Mouse (Mus musculus): ENCODE measurements around the gene Hjurp.
"Not testable (repeated sequence)": the region's sequence is repeated elsewhere in the genome, so short reads cannot be mapped to it uniquely, and the experiment has no call there.

Hjurp gene

DNA sequence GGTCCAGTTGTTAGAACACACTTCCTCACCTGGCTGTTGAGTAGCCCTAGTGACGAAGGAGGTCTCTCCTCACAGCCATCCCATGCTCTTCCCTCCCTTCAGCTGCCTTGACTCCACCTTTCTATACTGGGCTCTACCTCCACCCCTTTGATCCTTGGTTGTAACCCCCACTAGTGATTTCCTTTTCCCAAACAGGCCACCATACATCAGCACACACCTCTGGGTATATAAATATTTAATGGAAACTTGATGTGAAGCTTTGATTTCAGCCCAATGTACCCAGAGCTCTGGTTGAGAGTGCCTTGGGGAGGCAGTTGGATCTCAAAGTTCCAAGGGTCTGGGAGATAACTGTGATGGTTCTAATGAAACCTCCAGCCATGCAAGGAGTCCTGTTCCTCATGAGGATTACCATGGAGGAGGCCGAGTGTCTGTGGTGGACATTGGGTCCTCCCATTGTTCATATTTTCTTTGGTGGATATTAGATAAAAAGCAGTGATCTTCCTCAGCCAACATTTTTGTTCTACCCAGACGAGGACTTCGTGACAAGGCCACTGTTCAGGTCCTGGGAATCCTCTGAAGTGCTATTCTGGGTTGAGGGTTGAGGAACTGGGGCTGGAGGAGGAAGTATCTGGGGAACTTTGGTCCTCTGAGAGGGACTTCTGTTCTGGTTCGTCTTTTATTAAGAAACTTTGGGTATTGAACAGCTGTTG lies 50.6 kb downstream of the Hjurp start, which contains the start of gene Mroh2a:
Gene Mroh2a (plus strand): TSS at position 317 of the 710 bp plus-strand sequence.
- in situ Hi-C loops (cut with MseI, MboI), result no loop called here

DNA sequence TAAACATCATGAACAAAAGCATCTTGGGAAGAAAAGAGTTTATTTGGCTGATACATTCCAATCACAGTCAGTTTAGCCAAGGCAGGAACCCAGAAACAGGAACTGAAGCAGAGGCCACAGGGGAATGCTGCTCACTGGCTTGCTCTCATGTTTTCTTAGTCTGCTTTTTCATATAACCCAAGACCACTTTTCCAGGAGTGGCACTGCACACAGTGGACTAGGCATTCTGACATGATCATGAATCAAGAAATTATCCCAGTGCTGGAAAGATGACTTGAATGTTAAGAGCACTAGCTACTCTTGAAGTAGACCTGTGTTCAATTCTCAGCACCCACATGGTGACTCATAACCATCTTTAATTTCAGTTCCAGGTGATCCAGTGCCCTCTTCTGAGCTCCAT lies 51.7 kb downstream of the Hjurp start:
- in situ Hi-C loops (cut with MseI, MboI), result no loop called here

DNA sequence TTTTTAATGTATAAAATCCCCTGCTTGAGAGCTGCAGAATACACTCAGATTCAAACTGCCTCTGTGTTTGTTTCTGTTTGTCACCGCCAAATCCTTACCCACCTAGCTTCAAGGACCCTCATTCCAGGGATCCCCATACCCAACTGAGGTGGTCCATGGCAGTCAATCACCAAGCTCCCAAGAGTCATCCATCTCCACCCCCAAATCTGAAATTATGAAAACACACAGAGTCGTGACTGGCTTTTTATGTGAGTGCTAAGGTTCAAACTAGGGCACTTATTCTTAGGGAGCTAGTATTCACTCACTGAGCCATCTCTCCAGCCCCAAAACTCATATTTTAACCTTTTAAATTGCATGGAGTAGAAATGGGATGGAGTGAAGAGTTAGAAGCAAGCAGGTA lies 52.1 kb downstream of the Hjurp start:
- in situ Hi-C loops (cut with MseI, MboI), result not testable (repeated sequence)

DNA sequence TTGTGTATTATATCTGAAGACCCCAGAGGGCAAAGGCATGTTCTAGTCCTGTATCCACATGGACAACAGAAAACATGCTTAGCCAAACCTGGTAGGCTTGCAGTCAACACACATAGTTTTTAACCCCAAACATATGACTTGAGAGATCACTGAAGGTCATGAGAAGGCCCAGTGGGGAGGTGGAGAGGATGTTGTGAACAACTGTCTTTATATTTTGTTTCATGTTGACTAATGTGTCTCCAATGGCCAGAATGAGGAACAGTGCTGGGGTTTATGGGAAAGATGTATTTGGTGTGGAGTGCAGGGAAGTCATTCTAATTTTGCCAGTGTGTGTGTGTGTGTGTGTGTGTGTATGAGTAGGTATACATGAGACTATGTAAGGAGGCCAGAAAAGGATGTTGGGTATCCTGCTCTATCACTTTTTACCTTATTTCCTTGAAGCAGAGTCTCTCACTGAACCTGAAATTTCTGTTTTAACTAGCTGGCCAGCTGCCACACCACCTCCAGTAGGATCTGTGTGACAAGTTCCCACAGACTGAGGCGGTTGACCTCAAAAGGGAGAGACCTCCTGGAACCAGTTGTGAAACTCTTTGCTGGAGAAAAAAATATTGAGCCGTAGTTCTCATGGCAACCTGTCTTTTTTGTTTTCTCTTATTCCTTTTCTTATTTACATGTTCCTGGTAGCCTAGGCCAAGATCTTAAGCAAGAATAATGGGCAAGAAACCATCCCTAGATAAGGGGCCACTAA lies 53.2 kb downstream of the Hjurp start:
- in situ Hi-C loops (cut with MseI, MboI), result no loop called here

DNA sequence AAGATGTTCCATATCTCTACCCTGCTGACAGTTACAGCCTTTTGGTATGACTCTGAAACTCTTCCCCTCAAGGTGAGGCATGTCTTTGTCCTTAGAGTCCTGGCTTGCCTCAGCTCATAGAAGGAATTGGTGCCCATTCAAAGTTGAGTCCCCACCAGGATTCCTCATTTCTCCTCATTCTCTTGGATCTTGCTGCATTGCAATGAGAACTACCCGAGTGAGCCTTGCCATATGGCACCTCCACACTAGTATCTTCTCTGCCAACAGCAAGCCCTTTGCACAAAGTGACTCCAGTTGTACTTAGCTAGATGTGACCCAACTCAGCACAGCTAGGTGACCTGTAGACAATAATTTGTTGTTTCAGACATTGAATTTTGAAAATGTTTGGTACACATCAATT lies 53.8 kb downstream of the Hjurp start:
- in situ Hi-C loops (cut with MseI, MboI), result no loop called here

DNA sequence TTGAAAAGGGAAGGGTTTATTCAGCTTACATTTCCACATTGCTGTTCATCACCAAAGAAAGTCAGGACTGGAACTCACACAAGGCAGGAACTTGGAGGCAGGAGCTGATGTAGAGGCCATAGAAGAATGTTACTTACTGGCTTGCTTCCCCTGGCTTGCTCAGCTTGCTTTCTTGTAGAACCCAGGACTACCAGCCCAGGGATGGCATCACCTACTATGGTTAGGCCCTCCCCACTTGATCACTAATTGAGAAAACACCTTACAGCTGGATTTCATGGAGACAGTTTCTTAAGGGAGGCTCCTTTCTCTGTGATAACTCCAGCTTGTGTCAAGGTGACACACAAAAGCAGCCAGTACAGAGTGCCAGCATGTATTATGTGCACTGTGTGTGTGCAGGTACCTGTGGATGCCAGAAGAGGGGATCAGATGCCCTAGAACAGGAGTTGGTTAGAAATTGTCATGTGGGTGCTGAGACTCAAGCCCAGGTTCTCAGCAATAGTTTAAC lies 54.4 kb downstream of the Hjurp start:
- in situ Hi-C loops (cut with MseI, MboI), result not testable (repeated sequence)

DNA sequence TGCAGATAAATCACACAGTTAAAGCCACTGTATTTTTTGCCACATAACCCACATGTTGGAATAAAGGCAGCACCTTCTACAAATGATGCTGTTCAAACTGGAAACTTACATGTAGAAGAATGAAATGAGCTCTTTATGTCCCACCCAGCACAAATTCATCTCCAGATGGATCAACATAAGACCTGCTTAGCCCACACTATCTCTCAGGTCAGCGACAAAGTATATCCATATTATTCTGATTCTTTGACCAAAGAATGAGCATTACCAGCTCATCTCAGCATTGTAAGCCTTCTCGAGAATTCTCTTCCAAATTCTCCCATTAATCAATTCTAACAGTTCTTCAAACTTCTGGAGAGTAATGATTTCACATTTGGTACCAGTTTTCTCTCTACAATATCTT lies 55.2 kb downstream of the Hjurp start:
- in situ Hi-C loops (cut with MseI, MboI), result no loop called here

DNA sequence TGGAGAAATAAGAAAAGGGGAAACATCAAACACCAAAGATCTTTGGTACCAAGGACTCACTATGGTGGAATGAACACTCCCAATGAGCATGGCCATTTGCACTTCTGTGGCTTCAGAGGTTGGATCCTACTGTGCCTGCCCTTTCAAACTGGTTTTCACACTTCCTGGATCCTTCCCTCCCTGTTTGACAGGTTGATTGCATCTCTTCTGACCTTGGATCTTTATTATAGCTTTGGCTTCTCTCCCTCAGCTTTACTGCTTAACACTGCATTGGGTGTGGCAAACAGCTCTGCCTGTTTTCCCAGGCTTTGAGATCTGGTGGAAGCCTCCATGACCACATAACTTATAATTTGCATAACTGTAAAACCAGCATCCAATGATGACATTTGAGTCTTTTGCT lies 57.1 kb downstream of the Hjurp start:
- in situ Hi-C loops (cut with MseI, MboI), result no loop called here

DNA sequence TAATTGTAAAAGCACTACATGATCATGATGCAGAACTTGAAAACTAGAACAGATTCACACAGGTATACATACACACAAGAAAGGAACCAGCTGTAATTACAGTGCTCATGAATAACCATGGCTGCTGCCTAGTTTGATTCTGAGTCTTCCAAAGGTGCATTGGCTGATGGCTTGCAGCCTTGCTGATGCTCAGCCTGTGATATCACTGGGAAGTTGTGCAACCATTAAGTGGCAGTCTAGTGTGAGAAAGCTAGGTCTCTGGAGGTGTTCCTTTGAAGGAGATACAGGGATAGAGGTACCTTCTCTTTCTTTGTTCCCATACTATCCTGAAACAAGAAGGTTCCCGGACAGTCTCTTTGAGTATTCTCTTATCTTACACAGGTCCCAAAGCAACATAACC lies 58.4 kb downstream of the Hjurp start:
- in situ Hi-C loops (cut with MseI, MboI), result no loop called here

DNA sequence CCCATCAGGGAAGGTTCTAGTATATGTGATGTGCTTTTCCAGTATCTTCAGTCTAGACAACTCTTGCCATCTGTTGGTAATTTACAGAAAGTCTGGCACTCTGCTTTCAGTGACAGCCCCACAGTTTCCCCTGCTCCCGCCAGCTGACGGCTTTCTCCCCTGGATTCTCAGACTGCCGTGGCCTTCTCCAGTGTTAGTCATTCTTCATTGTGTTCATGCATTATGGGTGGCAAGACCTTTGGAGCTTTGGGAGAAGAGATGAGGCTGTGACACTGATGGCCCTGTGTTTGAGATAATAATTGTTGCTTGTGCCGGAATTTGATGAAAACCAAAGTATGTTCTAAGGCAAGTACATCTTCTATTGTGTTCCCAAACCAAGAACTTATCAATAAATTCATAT lies 58.8 kb downstream of the Hjurp start:
- in situ Hi-C loops (cut with MseI, MboI), result no loop called here

DNA sequence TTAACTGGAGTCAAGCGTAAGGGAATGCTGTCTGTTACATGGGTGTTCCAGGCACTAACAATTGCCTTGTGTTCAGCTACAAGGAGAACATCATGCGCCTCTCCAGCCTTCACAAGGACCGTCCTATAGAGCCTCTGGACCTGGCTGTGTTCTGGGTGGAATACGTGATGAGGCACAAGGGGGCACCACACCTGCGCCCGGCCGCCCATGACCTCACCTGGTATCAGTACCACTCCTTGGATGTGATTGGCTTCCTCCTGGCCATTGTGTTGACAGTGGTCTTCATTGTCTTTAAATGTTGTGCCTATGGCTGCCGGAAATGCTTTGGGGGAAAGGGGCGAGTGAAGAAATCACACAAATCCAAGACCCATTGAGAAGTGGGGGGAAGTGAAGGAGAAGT lies 59.4 kb downstream of the Hjurp start:
- in situ Hi-C loops (cut with MseI, MboI), result no loop called here

DNA sequence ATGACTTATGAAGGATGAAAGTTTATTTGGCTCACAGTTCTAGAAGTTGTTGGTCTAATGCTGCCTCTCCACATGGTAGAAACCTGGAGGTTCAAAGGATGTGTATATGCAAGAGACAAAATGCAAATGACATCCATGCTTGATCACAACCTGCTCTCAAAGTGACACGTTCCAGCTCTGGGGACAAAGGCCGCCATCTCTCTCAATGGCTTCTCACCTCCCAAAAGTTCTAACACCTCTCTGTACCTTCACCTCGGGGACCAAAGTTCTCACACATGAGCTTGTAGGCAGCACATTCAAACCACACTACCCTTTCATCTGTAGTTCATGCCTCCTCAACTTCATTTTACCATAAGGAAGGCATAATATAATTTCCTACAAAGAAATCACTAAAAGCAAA lies 59.9 kb downstream of the Hjurp start:
- in situ Hi-C loops (cut with MseI, MboI), result no loop called here

DNA sequence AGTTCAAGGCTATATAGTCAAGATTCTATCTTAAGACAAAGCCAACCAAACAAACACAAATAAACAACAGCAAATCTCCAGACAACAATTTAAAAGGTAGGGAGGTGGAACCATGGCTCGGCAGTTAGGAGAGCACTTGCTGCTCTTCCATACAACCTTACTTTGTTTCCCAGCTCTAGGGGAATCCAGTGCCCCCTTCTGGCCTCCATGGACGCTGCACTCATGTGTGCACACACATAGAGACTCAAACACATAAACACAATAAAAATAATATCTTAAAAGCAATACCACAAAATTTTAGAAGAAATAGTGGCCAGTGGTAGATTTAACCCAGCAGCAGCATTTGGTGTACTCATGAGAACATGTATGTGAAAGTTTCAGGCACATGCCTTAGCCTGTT lies 60.3 kb downstream of the Hjurp start:
- in situ Hi-C loops (cut with MseI, MboI), result no loop called here

DNA sequence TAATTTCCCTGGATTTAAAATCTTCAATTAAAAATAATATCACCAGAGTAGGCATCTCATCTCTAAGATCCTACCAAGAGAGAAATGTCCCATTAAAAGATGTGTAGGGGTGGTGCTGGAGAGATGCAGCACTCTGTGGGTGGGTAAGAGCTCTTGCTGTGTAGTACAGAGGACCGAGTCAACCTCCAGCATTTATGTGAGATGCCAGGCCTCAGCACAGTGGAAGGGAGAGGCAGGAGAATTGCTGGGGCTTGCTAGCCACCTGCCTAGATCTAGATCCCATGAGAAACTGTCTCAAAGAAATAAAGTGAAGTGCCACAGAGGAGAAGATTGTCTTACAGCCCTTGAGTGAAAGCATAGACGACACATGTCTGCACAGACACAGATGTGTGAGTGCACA lies 60.9 kb downstream of the Hjurp start:
- in situ Hi-C loops (cut with MseI, MboI), result no loop called here

DNA sequence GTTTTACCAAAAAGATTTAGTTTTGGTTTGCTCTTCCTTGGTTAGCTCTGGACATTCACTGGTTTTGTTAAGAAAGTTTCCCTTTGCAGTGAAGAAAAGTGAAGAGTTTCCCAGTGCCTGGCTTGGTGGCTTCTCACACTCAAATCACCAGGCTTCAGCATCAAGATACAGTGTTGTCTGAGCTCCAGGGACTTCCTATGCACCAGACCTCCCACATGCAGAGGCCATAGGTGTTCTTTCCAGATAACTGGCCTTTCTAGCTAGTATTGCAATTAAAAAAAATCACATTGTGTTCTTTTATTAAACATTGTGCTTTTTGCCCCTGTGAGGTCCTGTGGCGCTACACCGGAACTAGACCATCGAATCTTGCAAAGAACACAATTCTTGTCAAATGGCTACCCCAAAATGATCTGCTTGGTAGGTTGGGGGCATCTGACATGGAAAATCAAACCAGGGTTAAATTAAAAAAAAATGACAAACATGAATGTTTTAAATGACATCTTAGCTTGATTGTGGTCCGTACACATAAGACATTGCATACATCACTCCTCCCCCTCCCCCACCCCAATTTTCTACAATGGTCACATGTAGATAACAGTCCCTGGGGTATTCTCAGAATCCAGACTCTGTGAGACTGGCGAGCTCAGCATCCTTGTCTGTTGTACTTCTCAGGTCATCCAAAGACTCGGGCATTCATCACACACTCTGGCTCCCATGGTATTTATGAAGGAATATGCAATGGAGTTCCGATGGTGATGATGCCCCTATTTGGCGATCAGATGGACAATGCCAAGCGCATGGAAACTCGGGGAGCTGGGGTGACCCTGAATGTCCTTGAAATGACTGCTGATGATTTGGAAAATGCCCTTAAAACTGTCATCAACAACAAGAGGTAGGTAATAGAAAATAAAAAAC lies 61.7 kb downstream of the Hjurp start:
- in situ Hi-C loops (cut with MseI, MboI), result no loop called here

DNA sequence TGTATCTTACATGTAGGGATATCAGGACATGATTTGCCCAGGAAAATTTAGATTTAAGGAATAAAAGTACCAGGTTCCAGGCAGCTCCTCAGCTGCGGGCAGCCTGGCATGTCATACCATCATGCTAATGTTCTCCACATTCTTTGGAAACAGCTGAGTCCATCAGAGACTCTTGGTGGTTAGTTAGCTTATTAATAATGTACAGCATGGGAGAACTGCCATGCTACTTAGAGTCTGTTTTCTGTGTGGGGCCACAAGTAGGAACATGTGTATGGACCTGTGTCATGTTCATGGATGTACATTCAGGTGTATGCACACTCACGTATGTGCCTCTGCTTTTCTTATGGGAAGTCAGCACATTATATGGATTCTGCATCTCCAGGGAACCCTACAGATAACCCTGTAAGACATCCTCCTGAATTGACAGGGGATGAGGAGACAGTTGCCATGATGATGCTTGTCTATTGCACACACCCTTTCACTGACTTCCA lies 62.9 kb downstream of the Hjurp start:
- in situ Hi-C loops (cut with MseI, MboI), result no loop called here

DNA sequence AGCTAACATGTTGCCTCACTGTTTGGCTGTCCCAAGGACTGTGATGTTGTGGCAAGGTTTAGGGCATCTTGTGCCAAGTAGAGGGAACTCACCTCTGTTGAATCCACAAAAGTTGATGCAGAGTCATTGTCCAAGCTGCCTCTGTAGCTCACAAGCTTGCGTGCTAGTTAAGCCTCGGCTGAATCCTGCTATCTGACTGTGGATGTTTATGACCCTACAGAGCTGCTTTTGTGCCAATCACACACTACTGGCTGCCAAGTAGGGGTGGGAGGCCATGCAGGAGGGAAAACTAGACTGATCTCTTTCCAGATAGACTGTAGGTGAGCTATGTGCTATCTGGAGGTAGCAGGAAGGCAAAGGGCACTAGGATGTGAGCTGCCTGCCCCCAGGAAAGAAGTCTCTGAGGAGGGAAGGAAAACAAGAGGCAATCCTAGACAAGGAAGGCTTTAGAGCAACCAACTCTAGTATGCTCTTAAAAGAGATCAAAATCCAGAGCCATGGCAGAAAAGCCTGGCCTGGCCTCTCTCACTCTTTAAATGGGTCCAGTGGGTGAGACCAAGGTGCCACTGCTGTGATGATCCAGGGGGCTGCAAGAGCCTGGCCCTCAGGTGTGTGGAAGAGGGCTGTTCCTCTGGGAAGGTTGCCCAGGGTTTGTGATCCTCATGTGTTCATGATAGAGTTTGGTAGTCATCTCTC lies 63.5 kb downstream of the Hjurp start:
- in situ Hi-C loops (cut with MseI, MboI), result no loop called here

DNA sequence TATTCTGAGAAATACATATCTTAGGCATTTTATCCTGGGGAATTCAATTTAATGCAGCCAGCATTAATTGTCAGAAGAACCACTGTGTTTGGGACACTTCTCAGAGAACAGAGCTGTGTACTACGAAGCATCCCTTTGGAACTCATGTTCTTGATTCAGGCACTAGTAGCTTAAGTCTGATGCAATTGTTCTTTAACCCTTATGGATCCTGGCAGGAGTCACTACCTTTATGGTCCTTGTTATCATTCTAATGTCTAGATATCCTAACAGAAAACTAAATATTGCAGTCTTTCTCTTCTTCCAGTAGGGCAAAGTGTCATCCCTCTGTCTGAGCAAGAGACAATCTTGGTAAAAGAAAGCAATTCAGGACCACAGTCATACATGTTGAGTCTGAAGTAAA lies 64.4 kb downstream of the Hjurp start:
- in situ Hi-C loops (cut with MseI, MboI), result no loop called here

All from mouse trophoblast stem cell (cell line).